Comparison of ENCODE assay signal across 11 mouse cellular contexts in genomic region chr2:179733141-179733831, GRCm38 (mm10).
A peak's percentile ranks its signal among the peaks of the same experiment; 100 is the strongest.
DNase-seq lines count a peak whose midpoint lies in the region; ATAC-seq lines count a peak whose summit lies in the region.
"Had no signal": no experiment of that assay in that cellular context is flagged by ENCODE, and none has a peak within 500 bp of the region (broad histone marks: within the 10 kb centered on the region; RNA-seq: fewer than 3 reads in every experiment).

No protein-coding gene starts in this region.

- H3K9ac ChIP-seq in embryonic facial prominence, embryonic 11.5 days (replicated peaks; ENCODE audit: low read length) = no peak overlapping the region
- H3K9ac ChIP-seq in forebrain, embryonic 14.5 days (ENCODE audit: low read length) = 0 out of 2 replicates have a peak overlapping the region, but pooled peaks have one; percentile 13
- H3K9ac ChIP-seq in midbrain, embryonic 16.5 days (ENCODE audit: low read depth, low read length) = no peak overlapping the region
- H3K9ac ChIP-seq: lung, embryonic 14.5 days; stomach, embryonic 15.5 days had no signal

- no peaks in the 10 kb centered on the region for H3K9me3 ChIP-seq in embryonic facial prominence, embryonic 11.5 days (replicated peaks; ENCODE audit: control insufficient read depth, low read length)
- H3K9me3 ChIP-seq in forebrain, embryonic 14.5 days (replicated peaks; ENCODE audit: control insufficient read depth, low read length) = no peaks in the 10 kb centered on the region
- no peaks in the 10 kb centered on the region for H3K9me3 ChIP-seq in midbrain, embryonic 16.5 days (replicated peaks; ENCODE audit: control insufficient read depth, low read length, poor library complexity, severe bottlenecking)
- H3K9me3 ChIP-seq: stomach, embryonic 15.5 days had no signal

- H3K27me3 ChIP-seq in embryonic facial prominence, embryonic 11.5 days (ENCODE audit: control insufficient read depth, insufficient read depth, low read length) = no peaks in the 10 kb centered on the region
- H3K27me3 ChIP-seq in forebrain, embryonic 14.5 days (replicated peaks; ENCODE audit: control insufficient read depth, insufficient read depth, low read length) = no peaks in the 10 kb centered on the region
- peaks cover 4% of the 10 kb centered on the region; the same call in 1 of the 2 replicates for H3K27me3 ChIP-seq in midbrain, embryonic 16.5 days (ENCODE audit: control insufficient read depth, insufficient read depth, low read depth, low read length)
- H3K27me3 ChIP-seq: stomach, embryonic 15.5 days had no signal

- WGBS in embryonic facial prominence, embryonic 11.5 days = 30% methylated on average over 16 of the region's 16 CpGs
- 12% methylated on average over 16 of the region's 16 CpGs for WGBS in forebrain, embryonic 14.5 days
- WGBS in midbrain, embryonic 16.5 days = 21% methylated on average over 16 of the region's 16 CpGs

- DNase-seq in embryonic facial prominence, embryonic 11.5 days (ENCODE audit: low spot score) = peak; percentile 26
- DNase-seq in forebrain, embryonic 14.5 days (ENCODE audit: low spot score) = peak; percentile 59
- DNase-seq in hindlimb bud, embryonic 11.5 days (ENCODE audit: extremely low spot score, low read depth, low spot score) = peak; percentile 39
- DNase-seq in right cerebral cortex, adult 18-20 months = no peak
- DNase-seq in layer of hippocampus, postnatal 14 days (ENCODE audit: low spot score in 2 of 2) = no peak
- DNase-seq in lung, adult 18-20 months = no peak
- no peak for DNase-seq in adrenal gland, adult 18-20 months (ENCODE audit: low spot score in 2 of 2)
- DNase-seq: cerebellum, adult 8-10 months; lung, embryonic 14.5 days had no signal

- H3K36me3 ChIP-seq in embryonic facial prominence, embryonic 11.5 days (replicated peaks; ENCODE audit: control insufficient read depth, insufficient read depth, low read depth, low read length) = no peaks in the 10 kb centered on the region
- no peaks in the 10 kb centered on the region for H3K36me3 ChIP-seq in forebrain, embryonic 14.5 days (ENCODE audit: control insufficient read depth, insufficient read depth, low read length)
- H3K36me3 ChIP-seq in midbrain, embryonic 16.5 days (ENCODE audit: control insufficient read depth, insufficient read depth, low read length) = no peaks in the 10 kb centered on the region
- H3K36me3 ChIP-seq: stomach, embryonic 15.5 days had no signal

- peaks cover 2% of the 10 kb centered on the region; the same call in 1 of the 2 replicates for H3K4me1 ChIP-seq in embryonic facial prominence, embryonic 11.5 days (ENCODE audit: control insufficient read depth, insufficient read depth, low read length)
- peaks cover 8% of the 10 kb centered on the region; the same call in 1 of the 2 replicates for H3K4me1 ChIP-seq in forebrain, embryonic 14.5 days (ENCODE audit: control insufficient read depth, insufficient read depth, low read length)
- peaks cover 3% of the 10 kb centered on the region; the same call in 1 of the 2 replicates for H3K4me1 ChIP-seq in midbrain, embryonic 16.5 days (ENCODE audit: control insufficient read depth, insufficient read depth, low read length)
- H3K4me1 ChIP-seq: stomach, embryonic 15.5 days had no signal

- no peak for ATAC-seq in embryonic facial prominence, embryonic 11.5 days (replicated peaks; ENCODE audit: insufficient number of reproducible peaks, low FRiP score, low TSS enrichment, low read depth)
- peak; percentile 66 for ATAC-seq in forebrain, embryonic 14.5 days
- ATAC-seq in midbrain, embryonic 16.5 days = peak; percentile 72

- no peak overlapping the region for H3K4me3 ChIP-seq in embryonic facial prominence, embryonic 11.5 days (ENCODE audit: low read depth, low read length)
- no peak overlapping the region for H3K4me3 ChIP-seq in forebrain, embryonic 14.5 days (ENCODE audit: low read depth, low read length)
- H3K4me3 ChIP-seq in midbrain, embryonic 16.5 days (ENCODE audit: low read depth, low read length) = no peak overlapping the region
- H3K4me3 ChIP-seq: stomach, embryonic 15.5 days had no signal

- no peak overlapping the region for H3K4me2 ChIP-seq in embryonic facial prominence, embryonic 11.5 days (ENCODE audit: low read depth, low read length)
- 0 out of 2 replicates have a peak overlapping the region, but pooled peaks have one; percentile 2 for H3K4me2 ChIP-seq in forebrain, embryonic 14.5 days (ENCODE audit: low read length)
- no peak overlapping the region for H3K4me2 ChIP-seq in midbrain, embryonic 16.5 days (ENCODE audit: low read length)
- H3K4me2 ChIP-seq: lung, embryonic 14.5 days; stomach, embryonic 15.5 days had no signal

- no peak overlapping the region for H3K27ac ChIP-seq in embryonic facial prominence, embryonic 11.5 days (replicated peaks; ENCODE audit: low read depth, low read length)
- H3K27ac ChIP-seq in forebrain, embryonic 14.5 days (ENCODE audit: low read depth, low read length) = peak overlapping the region; percentile 36; the same call in 1 of the 2 replicates
- H3K27ac ChIP-seq in midbrain, embryonic 16.5 days (ENCODE audit: low read length) = 0 out of 2 replicates have a peak overlapping the region, but pooled peaks have one; percentile 29
- H3K27ac ChIP-seq: stomach, embryonic 15.5 days had no signal

Comparison
In these comparisons a context has a peak if more than half of its experiments do, and no peak if none do; other contexts are left out.
1. DNase-seq: peak in embryonic facial prominence, embryonic 11.5 days (single experiment), forebrain, embryonic 14.5 days (single experiment) and hindlimb bud, embryonic 11.5 days (single experiment); none in right cerebral cortex, adult 18-20 months (single experiment), layer of hippocampus, postnatal 14 days (0 of 2), lung, adult 18-20 months (0 of 2) and adrenal gland, adult 18-20 months (0 of 2).